Mouse (Mus musculus): Measurements from ENCODE around the gene Rbp3.

The Rbp3 gene

GRCm38 (mm10) chr14:34000076-34000475 lies 46.3 kb downstream of the Rbp3 start:
- Histone ChIP-seq H3K27me3 (ENCODE audit: control insufficient read depth, insufficient read depth, low read length, poor library complexity, severe bottlenecking) (no peaks in the 10 kb centered on the region), H3K36me3 (ENCODE audit: control insufficient read depth, insufficient read depth, low read length, poor library complexity, severe bottlenecking) (no peaks in the 10 kb centered on the region)
- no peak for DNase-seq (ENCODE audit: low read depth, low spot score)

GRCm38 (mm10) chr14:34001445-34001844 lies 47.6 kb downstream of the Rbp3 start:
- Histone ChIP-seq H3K36me3 (ENCODE audit: control insufficient read depth, insufficient read depth, low read length, poor library complexity, severe bottlenecking) (no peaks in the 10 kb centered on the region), H3K27me3 (ENCODE audit: control insufficient read depth, insufficient read depth, low read length, poor library complexity, severe bottlenecking) (no peaks in the 10 kb centered on the region)
- DNase-seq (ENCODE audit: low read depth, low spot score) = no peak

- Histone ChIP-seq H3K27me3 (ENCODE audit: control insufficient read depth, insufficient read depth, low read length, poor library complexity, severe bottlenecking) (no peaks in the 10 kb centered on the region), H3K36me3 (ENCODE audit: control insufficient read depth, insufficient read depth, low read length, poor library complexity, severe bottlenecking) (no peaks in the 10 kb centered on the region)
- DNase-seq (ENCODE audit: low read depth, low spot score) = no peak
These were observed 48.6 kb downstream of the Rbp3 start for GRCm38 (mm10) chr14:34002358-34002757.

Data from splenic B cell, adult 2 months (primary cell).